Mouse (Mus musculus): Measurements from ENCODE around the gene Smco3.

DNA sequence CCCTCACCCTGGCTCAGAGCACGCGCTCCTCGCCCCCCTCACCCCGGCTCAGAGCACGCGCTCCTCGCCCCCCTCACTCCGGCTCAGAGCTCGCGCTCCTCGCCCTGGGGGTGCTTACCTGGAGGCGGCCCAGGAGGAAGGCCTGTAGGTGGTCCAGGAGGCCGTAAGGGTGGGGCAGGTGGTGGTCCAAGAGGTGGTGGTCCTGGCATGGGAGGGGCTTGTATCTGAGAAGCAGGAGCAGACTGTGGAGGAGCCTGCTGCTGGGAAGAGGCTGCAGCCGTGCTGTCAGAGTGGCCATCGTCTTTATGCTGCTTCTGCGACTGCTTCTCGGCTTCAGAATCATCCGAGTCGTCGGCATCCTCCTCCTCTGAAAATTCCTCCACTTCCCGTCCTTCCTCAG is 18.4 kb downstream of the Smco3 start:
- TF ChIP-seq CTCF (IDR thresholded peaks at IDR 0.05; ENCODE audit: insufficient read depth, low read length) (no peak), POLR2A (IDR thresholded peaks at IDR 0.05; ENCODE audit: borderline replicate concordance, extremely low read depth, low read depth, low read length) (no peak)

Measured in lung, adult 2 months (tissue).